Mouse (Mus musculus) MEL (cell line): ENCODE measurements around the gene Mrpl44. TPM values are rescaled to one million over a fixed set of nuclear protein-coding genes. Genes with fewer than 3 reads are reported as not detected.
A peak's percentile ranks its signal among the peaks of the same experiment; 100 is the strongest.

Source experiments
- DNase-seq: peaks from one replicate; pipeline ENCODE4 v3.0.0; 2011; ENCODE audit warnings: low read depth, low spot score
- H3K27ac ChIP-seq: 2 replicates; pipeline ENCODE4 v1.5.1; 2012; ENCODE audit warnings: low read depth, mild to moderate bottlenecking, control low read depth, low read length, moderate library complexity; ENCODE audit not compliant: control insufficient read depth
- H3K27me3 ChIP-seq, 2 experiments: fragments of 150-350 bp in 1 of 2; sonication (generic) in 1 of 2; 2 replicates each; pipeline ENCODE4 v1.6.1; 2012; ENCODE audit warnings: low read length in 2 of 2, mild to moderate bottlenecking in 2 of 2, improper control_type of control experiment in 1 of 2, moderate library complexity in 1 of 2; ENCODE audit not compliant: insufficient read depth in 2 of 2, control insufficient read depth in 1 of 2
- H3K36me3 ChIP-seq, 2 experiments: 2 replicates each; pipeline ENCODE4 v1.6.1; 2012 to 2014; ENCODE audit warnings: low read length in 2 of 2, improper control_type of control experiment in 1 of 2, inconsistent platforms in 1 of 2, mild to moderate bottlenecking in 1 of 2; ENCODE audit not compliant: insufficient read depth in 2 of 2, control insufficient read depth in 1 of 2
- H3K4me1 ChIP-seq, 2 experiments: fragments of 150-350 bp in 1 of 2; sonication (generic) in 1 of 2; 2 replicates each; pipeline ENCODE4 v1.6.1; 2012; ENCODE audit warnings: low read length in 2 of 2, improper control_type of control experiment in 1 of 2, mild to moderate bottlenecking in 1 of 2; ENCODE audit not compliant: insufficient read depth in 2 of 2, control insufficient read depth in 1 of 2
- H3K4me3 ChIP-seq, 2 experiments: fragments of 150-350 bp in 1 of 2; sonication (generic) in 1 of 2; 2 replicates each; pipeline ENCODE4 v1.5.1; 2012; ENCODE audit warnings: low read depth in 2 of 2, low read length in 2 of 2, mild to moderate bottlenecking in 2 of 2, moderate library complexity in 2 of 2, control low read depth in 1 of 2, improper control_type of control experiment in 1 of 2; ENCODE audit not compliant: control insufficient read depth in 1 of 2, insufficient read depth in 1 of 2
- H3K79me2 ChIP-seq: 2 replicates; pipeline ENCODE4 v1.6.1; 2012; ENCODE audit warnings: mild to moderate bottlenecking, low read length, moderate library complexity; ENCODE audit not compliant: control insufficient read depth, poor library complexity, insufficient read depth
- H3K9ac ChIP-seq: 2 replicates; pipeline ENCODE4 v1.6.1; 2012; ENCODE audit warnings: low read depth, mild to moderate bottlenecking, control low read depth, low read length, moderate library complexity; ENCODE audit not compliant: control insufficient read depth, poor library complexity, severe bottlenecking
- H3K9me3 ChIP-seq: fragments of 150-350 bp; sonication (generic); replicated peaks from 2 replicates; pipeline ENCODE4 v1.6.1; 2012; ENCODE audit warnings: mild to moderate bottlenecking, low read length, improper control_type of control experiment, moderate library complexity; ENCODE audit not compliant: insufficient read depth
- BHLHE40 ChIP-seq: IDR thresholded peaks from 2 replicates; pipeline ENCODE4 v1.6.1; 2012; ENCODE audit warnings: low read depth, mild to moderate bottlenecking, inconsistent platforms, low read length, improper control_type of control experiment, borderline replicate concordance
- CHD1 ChIP-seq: IDR thresholded peaks from 2 replicates; pipeline ENCODE4 v1.6.1; 2012; ENCODE audit warnings: low read depth, mild to moderate bottlenecking, inconsistent platforms, low read length, improper control_type of control experiment
- CTCF ChIP-seq, 3 experiments: IDR thresholded peaks in 2 of 3; conservative IDR thresholded peaks in 1 of 3; 2 replicates each; pipeline ENCODE4 v1.5.1; 2011 to 2012; ENCODE audit warnings: low read length in 3 of 3, low read depth in 2 of 3, mild to moderate bottlenecking in 2 of 3, improper control_type of control experiment in 1 of 3, inconsistent platforms in 1 of 3, mixed read lengths in 1 of 3, moderate library complexity in 1 of 3; ENCODE audit not compliant: control insufficient read depth in 1 of 3, insufficient read depth in 1 of 3, poor library complexity in 1 of 3, severe bottlenecking in 1 of 3
- ELF1 ChIP-seq: IDR thresholded peaks from 2 replicates; pipeline ENCODE4 v1.6.1; 2014; ENCODE audit warnings: low read depth, mild to moderate bottlenecking, inconsistent platforms, low read length, improper control_type of control experiment, moderate library complexity
- EP300 ChIP-seq, 2 experiments: IDR thresholded peaks; 2 replicates each; pipeline ENCODE4 v1.6.1; 2011; ENCODE audit warnings: improper control_type of control experiment in 2 of 2, low read length in 2 of 2, low read depth in 1 of 2, mild to moderate bottlenecking in 1 of 2
- ETS1 ChIP-seq: IDR thresholded peaks from 2 replicates; pipeline ENCODE4 v1.6.1; 2012; ENCODE audit warnings: low read depth, mild to moderate bottlenecking, inconsistent platforms, low read length, improper control_type of control experiment, moderate library complexity
- GABPA ChIP-seq: IDR thresholded peaks from 2 replicates; pipeline ENCODE4 v1.6.1; 2012; ENCODE audit warnings: low read depth, mild to moderate bottlenecking, inconsistent platforms, low read length, improper control_type of control experiment, moderate library complexity
- HCFC1 ChIP-seq: IDR thresholded peaks from 2 replicates; pipeline ENCODE4 v1.6.1; 2012; ENCODE audit warnings: low read depth, mild to moderate bottlenecking, inconsistent platforms, low read length, improper control_type of control experiment, moderate library complexity
- JUND ChIP-seq: IDR thresholded peaks from 2 replicates; pipeline ENCODE4 v1.6.1; 2011; ENCODE audit warnings: low read depth, mild to moderate bottlenecking, improper control_type of control experiment, low read length
- MAX ChIP-seq: IDR thresholded peaks from 2 replicates; pipeline ENCODE4 v1.6.1; 2011; ENCODE audit warnings: low read length, improper control_type of control experiment
- MEF2A ChIP-seq: IDR thresholded peaks from 2 replicates; pipeline ENCODE4 v1.6.1; 2014; ENCODE audit warnings: low read depth, mild to moderate bottlenecking, inconsistent platforms, low read length, improper control_type of control experiment; ENCODE audit not compliant: poor library complexity, insufficient replicate concordance, severe bottlenecking; ENCODE audit errors: extremely low read depth
- MXI1 ChIP-seq: IDR thresholded peaks from 2 replicates; pipeline ENCODE4 v1.6.1; 2011; ENCODE audit warnings: mild to moderate bottlenecking, low read depth, low read length, improper control_type of control experiment
- MYB ChIP-seq: IDR thresholded peaks from 2 replicates; pipeline ENCODE4 v1.6.1; 2011; ENCODE audit warnings: mild to moderate bottlenecking, low read depth, low read length, improper control_type of control experiment
- NRF1 ChIP-seq: IDR thresholded peaks from 2 replicates; pipeline ENCODE4 v1.6.1; 2014; ENCODE audit warnings: low read depth, mild to moderate bottlenecking, inconsistent platforms, low read length, improper control_type of control experiment, moderate library complexity; ENCODE audit not compliant: poor library complexity, insufficient read depth, severe bottlenecking
- RCOR1 ChIP-seq: IDR thresholded peaks from 2 replicates; pipeline ENCODE4 v1.6.1; 2012; ENCODE audit warnings: low read depth, mild to moderate bottlenecking, inconsistent platforms, low read length, improper control_type of control experiment
- SIN3A ChIP-seq: IDR thresholded peaks from 2 replicates; pipeline ENCODE4 v1.6.1; 2012; ENCODE audit warnings: low read length, improper control_type of control experiment, inconsistent platforms
- TBP ChIP-seq: IDR thresholded peaks from 2 replicates; pipeline ENCODE4 v1.8.0; 2011; ENCODE audit warnings: low read depth, low read length, improper control_type of control experiment
- ZC3H11A ChIP-seq: IDR thresholded peaks from 2 replicates; pipeline ENCODE4 v1.6.1; 2012; ENCODE audit warnings: low read depth, mild to moderate bottlenecking, inconsistent platforms, low read length, improper control_type of control experiment
- polyA plus RNA-seq, 2 experiments: library from polyadenylated mRNA; stranded (reverse) in 1 of 2; unstranded in 1 of 2; fragments of >175 nt in 1 of 2; fragments of >200 nt in 1 of 2; gene quantifications; 2 replicates each; pipeline versions ENCODE4 v1.2.1 to v1.2.4; 2012; ENCODE audit warnings: low replicate concordance in 2 of 2, low read depth in 1 of 2; ENCODE audit not compliant: insufficient read length in 2 of 2, insufficient read depth in 1 of 2, missing spikeins in 1 of 2
- total RNA-seq: library from RNA; depleted of rRNA; stranded (reverse); fragments of 300-350 nt; gene quantifications from 2 replicates; pipeline ENCODE4 v1.2.3, GENCODE M21; 2012

Mrpl44 gene
- total and polyA plus RNA-seq, 3 experiments = 52.6 to 63.2 TPM; not detected in 1

GRCm38 (mm10) chr1:79759006-79759405, 16.8 kb upstream of the Mrpl44 start (continued):
- TF ChIP-seq NRF1 = no peak
- no peak for TF ChIP-seq ETS1

GRCm38 (mm10) chr1:79759436-79759972, 16.3 kb upstream of the Mrpl44 start:
- Histone ChIP-seq H3K4me3 (no peak overlapping the region), H3K79me2 (peaks cover 12% of the 10 kb centered on the region), H3K4me1 (peaks cover 5 to 14% of the 10 kb centered on the region in 2 experiments), H3K27ac (no peak overlapping the region), H3K36me3 (peaks cover 0 to 17% of the 10 kb centered on the region in 2 experiments; a peak in 2 of 4 replicates), H3K27me3 (no peaks in the 10 kb centered on the region), H3K9me3 (no peaks in the 10 kb centered on the region), H3K9ac (no peak overlapping the region)
- TF ChIP-seq EP300 (IDR thresholded peaks at IDR 0.05; ENCODE audit: low read depth in 1 of 2, low read length in 2 of 2) = no peak
- no peak for TF ChIP-seq CHD1
- TF ChIP-seq JUND = no peak
- no peak for TF ChIP-seq GABPA
- no peak for TF ChIP-seq HCFC1
- no peak for TF ChIP-seq TBP
- no peak for TF ChIP-seq MYB
- no peak for TF ChIP-seq ELF1
- TF ChIP-seq MXI1 = no peak
- no peak for TF ChIP-seq CTCF (IDR thresholded peaks at IDR 0.05 in 2 of 3, conservative IDR thresholded peaks at IDR 0.05 in 1 of 3; ENCODE audit: control insufficient read depth in 1 of 3, insufficient read depth in 1 of 3, low read depth in 2 of 3, low read length in 3 of 3, poor library complexity in 1 of 3, severe bottlenecking in 1 of 3)
- no peak for TF ChIP-seq ETS1
- TF ChIP-seq BHLHE40 = no peak
- no peak for TF ChIP-seq RCOR1
- TF ChIP-seq SIN3A = no peak
- no peak for TF ChIP-seq MEF2A
- DNase-seq = no peak

GRCm38 (mm10) chr1:79760656-79761055, 15.2 kb upstream of the Mrpl44 start:
- Histone ChIP-seq H3K27ac (no peak overlapping the region), H3K27me3 (no peaks in the 10 kb centered on the region), H3K79me2 (peaks cover 12% of the 10 kb centered on the region), H3K4me1 (peaks cover 5 to 14% of the 10 kb centered on the region in 2 experiments), H3K9me3 (no peaks in the 10 kb centered on the region), H3K9ac (peak overlapping the region; percentile 98), H3K36me3 (peaks cover 0 to 17% of the 10 kb centered on the region in 2 experiments; a peak in 2 of 4 replicates), H3K4me3 (peak overlapping the region; percentile 56 to 99)
- DNase-seq = peak; percentile 24
- no peak for TF ChIP-seq MAX
- no peak for TF ChIP-seq ZC3H11A
